Mouse (Mus musculus): ENCODE data around the gene Leo1. TPM values are rescaled to one million over a fixed set of nuclear protein-coding genes. Genes with fewer than 3 reads are reported as not detected.

Gene Leo1
- 10 to 100 TPM; 15.3 to 20.0 TPM for total RNA-seq (2021)
- long read RNA-seq, experiment 1, transcript Leo1-201 (12 exons, 2,180 nt): major isoform, 34 of 35 reads
- long read RNA-seq, experiment 1, partial matches to known transcripts: 1 of 35 reads
- long read RNA-seq, experiment 1, other reads (novel, unspliced or antisense): 0 of 35 reads
- long read RNA-seq, experiment 2, transcript Leo1-201 (12 exons, 2,180 nt): major isoform, 15 of 17 reads
- long read RNA-seq, experiment 2, partial matches to known transcripts: 1 of 17 reads
- long read RNA-seq, experiment 2, other reads (novel, unspliced or antisense): 1 of 17 reads

DNA sequence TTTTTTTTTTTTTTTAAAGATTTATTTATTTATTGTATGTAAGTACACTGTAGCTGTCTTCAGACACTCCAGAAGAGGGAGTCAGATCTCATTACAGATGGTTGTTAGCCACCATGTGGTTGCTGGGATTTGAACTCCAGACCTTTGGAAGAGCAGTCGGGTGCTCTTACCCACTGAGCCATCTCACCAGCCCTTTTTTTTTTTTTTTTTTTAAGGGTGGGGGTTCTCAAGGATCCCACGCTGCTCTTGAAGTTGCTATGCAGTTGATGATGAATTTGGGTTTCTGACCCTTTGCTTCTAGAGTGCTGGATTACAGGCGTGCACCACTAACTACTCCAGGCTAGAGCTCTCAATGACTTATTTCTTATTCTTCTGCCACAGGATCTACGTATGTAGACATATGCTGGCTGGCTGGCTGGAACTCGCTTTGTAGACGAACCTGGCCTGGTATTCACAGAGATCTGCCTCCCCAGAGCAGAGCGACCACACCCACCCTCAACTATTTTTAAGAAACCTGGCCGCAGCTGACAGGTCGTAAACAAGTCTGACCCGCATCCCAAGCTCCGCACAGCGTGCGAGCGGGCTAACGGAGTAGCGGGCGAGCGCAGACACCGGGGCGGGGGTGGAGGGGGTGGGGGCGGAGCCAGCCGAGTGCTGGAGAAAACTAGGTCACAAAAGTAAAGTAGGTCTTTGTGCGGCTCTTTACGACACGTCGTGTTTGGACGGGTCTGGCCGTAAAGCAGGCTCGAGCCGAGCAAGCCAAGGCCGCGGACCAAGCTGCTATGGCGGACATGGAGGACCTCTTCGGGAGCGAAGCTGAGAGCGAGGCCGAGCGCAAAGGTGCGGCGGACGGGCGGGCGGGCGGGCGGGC lies at the start of gene Leo1:
Leo1 (plus strand) TSS at position 729 of the 871 bp plus-strand sequence.
- intact Hi-C loops (cut with DNase I): loop anchor here (5.0 kb wide), 1 partner anchor 124 kb away; no protein-coding TSS in a partner anchor
- peak; percentile 85 to 86 for DNase-seq

DNA sequence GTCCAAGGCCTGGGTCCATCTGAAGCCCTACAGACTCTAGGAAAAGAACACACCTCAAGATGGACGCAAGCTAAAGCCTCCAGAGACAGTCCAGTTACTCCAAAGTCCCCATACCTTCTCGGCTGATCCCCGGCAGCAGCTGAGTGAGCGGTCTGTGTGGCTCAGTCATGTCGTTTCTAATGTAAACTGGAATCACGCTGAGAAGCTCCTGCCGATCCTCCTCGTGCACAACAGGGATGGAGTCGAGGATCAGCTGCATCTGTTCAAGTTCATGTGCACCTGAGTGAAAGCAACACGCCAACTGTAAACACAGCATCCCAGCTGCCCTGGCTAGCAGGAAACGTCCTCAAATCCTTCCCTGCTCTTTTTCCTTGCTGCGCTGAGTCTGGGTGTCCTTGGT lies 48.1 kb upstream of the Leo1 start:
- intact Hi-C loops (cut with DNase I): no loop called here

DNA sequence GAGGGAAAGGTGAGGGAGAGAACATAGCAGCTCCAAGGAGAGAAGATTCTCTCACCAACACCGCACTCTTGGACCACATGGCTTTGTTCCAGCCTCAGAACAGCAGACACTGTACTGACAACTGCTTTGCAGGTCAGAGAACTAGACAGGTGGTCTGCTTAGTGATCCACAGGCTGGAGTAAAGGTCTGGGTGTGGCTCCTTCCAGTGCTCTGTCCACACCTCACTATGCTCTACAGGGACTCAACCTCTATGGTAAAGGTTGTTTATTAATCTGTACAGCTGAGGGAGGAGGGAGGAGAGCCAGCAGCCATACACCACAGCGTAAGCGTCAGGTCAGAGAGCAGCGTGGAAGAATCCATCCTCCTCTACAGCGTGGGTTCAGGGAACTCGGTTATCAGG lies 45.4 kb upstream of the Leo1 start:
- intact Hi-C loops (cut with DNase I): loop anchor here (5.0 kb wide), 1 partner anchor 36 kb away; no protein-coding TSS in a partner anchor
- no peak for DNase-seq

More for the DNA sequence above, 48.1 kb upstream of the Leo1 start:
- DNase-seq: no peak

DNA sequence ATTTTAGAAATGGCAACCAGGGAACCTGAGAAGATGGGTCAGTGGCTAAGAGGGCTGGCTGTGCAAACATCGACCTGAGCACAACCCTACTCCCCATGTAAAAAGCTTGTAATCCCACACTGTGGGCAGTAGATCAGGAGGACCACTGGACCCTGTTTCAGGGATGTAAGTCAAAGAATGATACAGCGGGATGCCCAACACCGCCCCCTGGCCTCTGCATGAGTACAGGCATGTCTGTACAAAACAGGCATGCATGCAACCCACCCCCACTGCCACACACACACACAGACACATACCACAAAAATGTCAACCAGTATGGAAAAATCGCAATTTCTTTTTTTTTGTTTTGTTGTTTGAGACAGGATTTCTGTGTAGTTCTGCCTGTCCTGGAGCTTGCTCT lies 42.3 kb upstream of the Leo1 start:
- intact Hi-C loops (cut with DNase I): loop anchor here (5.0 kb wide), 1 partner anchor 33 kb away; no protein-coding TSS in a partner anchor
- DNase-seq: no peak

- intact Hi-C loops (cut with DNase I): loop anchor here (5.0 to 10.0 kb wide), 2 partner anchors 38 to 426 kb away; no protein-coding TSS in a partner anchor
- DNase-seq: peak in 1 of 2 experiments; percentile 40
These were observed 40.7 kb upstream of the Leo1 start for GRCm38 (mm10) chr9:75400639-75401038.

GRCm38 (mm10) chr9:75401593-75402504 lies 39.5 kb upstream of the Leo1 start:
- intact Hi-C loops (cut with DNase I): loop anchor here (5.0 to 10.0 kb wide), 2 partner anchors 40 to 427 kb away; no protein-coding TSS in a partner anchor
- no peak for DNase-seq

DNA sequence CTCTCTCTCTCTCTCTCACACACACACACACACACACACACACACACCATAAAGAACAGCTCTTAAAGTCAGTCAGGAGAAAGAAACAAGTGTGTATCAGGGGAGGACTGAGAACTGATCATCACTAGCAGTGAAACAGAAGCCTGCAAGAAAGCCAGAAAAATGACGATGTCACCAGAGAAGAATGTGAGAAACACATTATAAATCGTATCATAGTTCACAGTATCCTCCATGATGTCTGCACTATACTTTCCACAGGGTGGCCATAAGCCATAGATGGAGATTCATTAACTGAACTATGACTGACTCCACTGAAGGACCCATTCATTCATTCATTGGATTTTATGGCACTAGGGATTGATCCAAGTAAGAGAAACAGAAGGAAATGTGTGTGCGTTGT lies 37.8 kb upstream of the Leo1 start:
- no peak for DNase-seq
- intact Hi-C loops (cut with DNase I): loop anchor here (5.0 to 10.0 kb wide), 2 partner anchors 41 to 429 kb away; no protein-coding TSS in a partner anchor

DNA sequence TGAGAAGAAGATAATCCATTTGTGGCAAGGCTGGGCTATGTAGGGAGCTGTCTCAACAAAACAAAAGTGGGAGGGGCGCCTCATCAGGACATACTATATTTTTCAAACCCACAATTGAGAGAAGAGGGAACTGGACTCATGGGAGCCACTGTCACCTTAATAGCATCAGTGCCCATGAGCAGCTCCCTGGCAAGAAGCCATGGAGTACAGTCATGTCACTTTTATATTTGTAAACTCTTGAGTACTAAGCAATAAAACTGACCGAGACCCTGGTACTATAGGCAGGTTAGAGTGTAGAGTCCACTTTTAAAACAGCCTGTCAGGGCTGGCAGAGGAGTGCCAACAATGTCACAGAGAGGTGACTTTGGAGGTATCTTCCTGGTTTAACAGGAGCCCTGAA lies 35.2 kb upstream of the Leo1 start:
- intact Hi-C loops (cut with DNase I): loop anchor here (10.0 kb wide), 1 partner anchor 431 kb away; no protein-coding TSS in a partner anchor
- DNase-seq: no peak

GRCm38 (mm10) chr9:75407803-75408202 lies 33.5 kb upstream of the Leo1 start:
- DNase-seq: peak; percentile 42 to 50
- intact Hi-C loops (cut with DNase I): loop anchor here (2.0 to 10.0 kb wide), 2 partner anchors 25 to 433 kb away; no protein-coding TSS in a partner anchor

GRCm38 (mm10) chr9:75408204-75408826 lies 33.0 kb upstream of the Leo1 start:
- intact Hi-C loops (cut with DNase I): loop anchor here (2.0 to 10.0 kb wide), 2 partner anchors 24 to 434 kb away; no protein-coding TSS in a partner anchor
- DNase-seq: no peak

DNA sequence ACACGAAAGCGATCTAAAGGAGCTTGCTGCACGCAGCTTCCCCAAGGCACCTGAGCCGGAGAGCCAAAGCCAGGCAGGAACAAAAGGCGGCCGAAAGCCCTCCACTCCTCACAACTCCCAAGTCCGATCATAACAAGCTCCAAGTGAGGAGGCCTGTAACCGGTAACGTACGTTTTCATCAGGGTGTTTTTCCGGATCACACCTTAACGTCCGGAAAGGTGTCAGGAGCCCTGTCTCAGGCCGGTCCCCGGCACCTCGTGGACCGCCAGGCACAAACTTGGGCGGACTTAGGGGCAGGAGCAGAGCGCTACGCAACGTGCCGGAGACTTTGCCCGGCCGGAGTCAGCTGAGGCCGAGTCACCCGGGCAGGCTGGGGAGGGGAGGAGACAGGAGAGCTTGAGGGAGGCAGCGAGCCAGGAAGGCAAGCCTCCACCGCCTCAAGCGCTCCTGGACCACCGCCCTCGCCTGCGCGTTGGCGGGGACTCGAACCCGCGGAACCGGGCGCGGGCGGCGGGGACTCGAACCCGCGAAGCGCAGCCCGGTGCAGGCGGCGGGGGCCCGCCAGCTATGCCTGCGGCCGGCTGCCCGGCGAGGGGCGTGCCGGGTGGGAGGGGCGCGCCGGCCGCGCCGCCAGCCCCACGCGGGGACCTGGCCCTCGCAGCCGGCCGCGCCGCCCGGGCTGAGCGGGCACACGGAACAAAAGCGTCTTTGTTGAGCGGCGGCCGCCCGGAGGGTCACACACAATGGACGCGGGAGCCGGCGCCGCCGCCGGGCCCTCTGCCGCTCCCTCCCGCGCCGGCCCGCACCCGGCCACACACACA lies 32.1 kb upstream of the Leo1 start:
- peak; percentile 83 for DNase-seq
- intact Hi-C loops (cut with DNase I): loop anchor here (2.0 to 10.0 kb wide), 2 partner anchors 24 to 434 kb away; no protein-coding TSS in a partner anchor

DNA sequence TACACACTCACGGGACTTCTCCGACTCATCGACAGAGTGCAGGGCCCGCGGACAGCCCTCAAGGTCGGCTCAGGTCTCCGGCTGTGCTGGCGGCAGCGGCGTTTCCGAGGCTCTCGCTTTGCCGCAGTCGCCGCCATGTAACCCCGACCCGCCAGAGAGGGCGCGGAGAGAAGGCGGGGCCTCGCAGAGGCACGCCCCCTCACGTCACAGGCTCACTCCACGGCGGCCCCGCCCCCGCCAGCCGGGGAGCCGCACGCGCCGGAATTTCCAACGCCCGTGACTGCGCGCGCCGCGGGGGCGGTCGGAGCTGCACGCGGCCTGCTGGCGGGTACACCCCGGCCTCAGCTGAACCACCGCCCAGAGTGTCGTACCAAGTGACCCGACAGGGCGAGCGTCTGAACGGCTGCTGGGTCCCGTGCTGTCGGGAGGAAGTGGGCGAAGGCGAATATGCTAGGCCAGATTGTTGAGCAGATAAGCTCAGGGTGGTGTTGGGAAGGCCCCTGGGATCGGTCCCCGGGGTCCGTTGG lies 31.4 kb upstream of the Leo1 start, which contains the start of gene Mapk6:
Mapk6 (minus strand) TSS at position 154 of the 527 bp plus-strand sequence.
- DNase-seq: peak; percentile 100
- intact Hi-C loops (cut with DNase I): loop anchor here (2.0 to 10.0 kb wide), 2 partner anchors 23 to 435 kb away; no protein-coding TSS in a partner anchor

DNA sequence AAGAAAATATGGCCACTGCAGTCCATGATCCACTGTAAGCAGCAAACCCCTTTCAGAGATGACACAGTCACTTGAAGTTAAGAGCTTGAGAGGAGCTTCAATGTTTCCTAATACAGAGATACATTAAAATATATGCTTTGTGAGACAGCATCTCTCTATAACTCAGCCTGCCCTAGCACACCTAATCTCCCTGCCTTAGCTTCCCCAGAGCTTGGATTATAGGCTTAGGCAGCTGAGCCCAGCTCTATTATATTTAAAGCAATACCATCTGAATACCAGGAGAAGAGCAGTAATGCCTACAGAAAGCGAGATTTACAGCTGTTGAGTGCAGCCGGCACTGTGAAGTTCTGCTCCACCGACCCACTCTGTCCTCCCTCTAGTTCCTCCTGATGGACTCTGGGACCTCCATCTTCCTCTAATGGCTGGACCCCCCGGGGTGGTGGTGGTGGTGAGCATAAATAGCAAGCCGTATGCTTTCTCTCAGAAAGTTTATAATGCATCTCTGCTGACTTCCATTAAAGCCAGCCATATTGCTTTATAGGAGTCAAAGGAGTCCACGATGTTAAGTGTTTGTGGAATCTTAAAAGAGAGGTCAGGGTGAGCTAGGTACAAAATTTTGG lies 30.3 kb upstream of the Leo1 start:
- intact Hi-C loops (cut with DNase I): no loop called here
- DNase-seq: no peak

GRCm38 (mm10) chr9:75411584-75411983 lies 29.7 kb upstream of the Leo1 start:
- DNase-seq: no peak
- intact Hi-C loops (cut with DNase I): no loop called here

DNA sequence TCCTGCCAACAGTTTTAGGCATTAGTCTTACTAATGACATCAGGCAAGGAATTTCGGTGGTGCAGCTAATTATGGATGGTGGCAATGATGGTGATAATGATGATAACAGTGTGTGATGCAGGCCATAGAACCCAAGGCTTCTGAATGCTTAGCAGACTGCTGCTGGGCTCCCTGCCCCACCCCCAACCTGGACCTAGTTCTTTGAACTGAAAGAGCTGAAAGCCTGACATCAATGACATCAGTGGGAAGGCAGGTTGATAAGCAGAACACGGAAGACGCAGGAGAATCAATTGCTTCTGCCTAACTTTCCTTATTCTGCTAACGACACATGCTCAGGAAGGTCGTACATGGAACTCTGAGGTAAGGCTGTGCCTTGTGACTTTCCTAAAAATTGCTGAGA lies 28.1 kb upstream of the Leo1 start:
- DNase-seq: no peak
- intact Hi-C loops (cut with DNase I): no loop called here

DNA sequence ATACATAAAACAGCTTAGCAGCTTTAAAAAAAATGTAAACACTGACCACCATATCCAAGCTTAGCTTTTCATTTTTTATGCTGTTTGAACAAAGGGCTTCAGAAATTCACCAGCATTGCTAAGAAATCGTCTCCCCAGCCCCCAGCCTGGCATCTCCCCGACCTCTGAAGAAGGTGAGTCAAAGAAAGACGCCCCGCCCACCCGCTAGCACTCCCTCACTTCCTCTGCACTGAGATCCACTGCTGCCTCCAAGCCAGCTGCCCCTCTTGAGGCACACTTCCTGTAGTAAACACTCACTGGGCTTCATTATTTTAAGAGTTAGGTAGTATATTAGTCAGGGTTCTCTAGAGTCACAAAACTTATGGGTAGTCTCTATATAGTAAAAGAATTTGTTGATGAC lies 27.1 kb upstream of the Leo1 start:
- intact Hi-C loops (cut with DNase I): no loop called here
- no peak for DNase-seq

GRCm38 (mm10) chr9:75422251-75422691 lies 19.1 kb upstream of the Leo1 start:
- intact Hi-C loops (cut with DNase I): no loop called here
- no peak for DNase-seq

DNA sequence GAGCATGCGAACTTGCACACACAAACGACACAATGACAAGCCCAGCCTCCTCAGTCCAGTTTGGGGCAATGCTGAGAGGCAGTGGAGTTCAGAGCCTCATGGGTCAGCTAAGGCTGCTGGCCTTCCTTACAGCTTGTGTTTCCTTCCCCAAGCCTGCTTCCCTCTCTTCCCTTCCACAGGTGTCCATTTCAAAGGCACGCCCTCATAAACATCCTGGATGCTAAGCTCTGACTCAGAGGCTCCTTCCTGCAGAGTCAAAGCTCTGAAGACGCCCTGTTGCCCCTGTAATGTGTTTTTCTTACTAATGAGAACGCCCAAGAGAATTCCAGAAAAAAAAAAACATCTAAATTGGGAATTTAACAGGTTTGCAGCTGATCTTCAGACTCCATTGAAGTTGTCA lies 17.6 kb upstream of the Leo1 start:
- intact Hi-C loops (cut with DNase I): no loop called here
- no peak for DNase-seq

Data from heart, postnatal 14 days (tissue).